8 mouse cellular contexts compared by ENCODE assay signal in the genomic region with DNA sequence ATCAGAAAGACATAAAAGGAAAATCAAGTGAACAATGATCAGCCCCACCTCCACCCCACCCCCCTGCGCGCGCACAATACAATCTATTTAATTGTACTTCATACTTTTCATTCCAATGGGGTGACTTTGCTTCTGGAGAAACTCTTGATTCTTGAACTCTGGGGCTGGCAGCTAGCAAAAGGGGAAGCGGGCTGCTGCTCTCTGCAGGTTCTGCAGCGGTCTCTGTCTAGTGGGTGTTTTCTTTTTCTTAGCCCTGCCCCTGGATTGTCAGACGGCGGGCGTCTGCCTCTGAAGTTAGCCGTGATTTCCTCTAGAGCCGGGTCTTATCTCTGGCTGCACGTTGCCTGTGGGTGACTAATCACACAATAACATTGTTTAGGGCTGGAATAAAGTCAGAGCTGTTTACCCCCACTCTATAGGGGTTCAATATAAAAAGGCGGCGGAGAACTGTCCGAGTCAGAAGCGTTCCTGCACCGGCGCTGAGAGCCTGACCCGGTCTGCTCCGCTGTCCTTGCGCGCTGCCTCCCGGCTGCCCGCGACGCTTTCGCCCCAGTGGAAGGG. TPM values are rescaled to one million over a fixed set of nuclear protein-coding genes. Genes with fewer than 3 reads are reported as not detected.
A peak's percentile ranks its signal among the peaks of the same experiment; 100 is the strongest.
DNase-seq lines count a peak whose midpoint lies in the region; ATAC-seq and TF ChIP-seq lines count a peak whose summit lies in the region.

A gene (plus strand): TSS at position 316 of the 561 bp plus-strand sequence.

- whole genome bisulfite sequencing in heart, embryonic 16.5 days, result under 1% methylated on average over 26 of the region's 26 CpGs
- WGBS in kidney, postnatal 0 days, result under 1% methylated on average over 26 of the region's 26 CpGs
- under 1% methylated on average over 25 of the region's 26 CpGs for WGBS in lung, postnatal 0 days
- WGBS in neural tube, embryonic 15.5 days, result under 1% methylated on average over 26 of the region's 26 CpGs

- peak within 1 kb of the TSS; percentile 72 for H3K4me3 ChIP-seq in embryonic fibroblast, embryonic 13.5 days (ENCODE audit: insufficient read depth, low read length)
- peak within 1 kb of the TSS; percentile 58 for H3K4me3 ChIP-seq in heart, embryonic 16.5 days (ENCODE audit: low read length)
- H3K4me3 ChIP-seq in kidney, postnatal 0 days (replicated peaks; ENCODE audit: low read depth, low read length), result peak within 1 kb of the TSS; percentile 41
- H3K4me3 ChIP-seq in lung, postnatal 0 days (ENCODE audit: low read depth, low read length), result peak within 1 kb of the TSS; percentile 50
- peak within 1 kb of the TSS; percentile 40 for H3K4me3 ChIP-seq in neural tube, embryonic 15.5 days (replicated peaks)

- TF ChIP-seq CTCF in embryonic fibroblast, embryonic 13.5 days (IDR thresholded peaks at IDR 0.05; ENCODE audit: borderline replicate concordance, insufficient read depth, low read length), result no peak
- no peak for TF ChIP-seq CTCF in kidney, postnatal 0 days (IDR thresholded peaks at IDR 0.05; ENCODE audit: low read depth)
- TF ChIP-seq CTCF in lung, postnatal 0 days (IDR thresholded peaks at IDR 0.05), result no peak

- H3K27ac ChIP-seq in embryonic fibroblast, embryonic 13.5 days (ENCODE audit: insufficient read depth, low read length), result peak within 1 kb of the TSS; percentile 38
- H3K27ac ChIP-seq in heart, embryonic 16.5 days (ENCODE audit: low read length), result peak within 1 kb of the TSS; percentile 75
- 0 out of 2 replicates have a peak within 1 kb of the TSS, but pooled peaks have one; percentile 15 for H3K27ac ChIP-seq in kidney, postnatal 0 days
- H3K27ac ChIP-seq in lung, postnatal 0 days (ENCODE audit: low read length), result peak within 1 kb of the TSS; percentile 55; the same call in 1 of the 2 replicates
- no peak within 1 kb of the TSS for H3K27ac ChIP-seq in neural tube, embryonic 15.5 days (replicated peaks)

- peak; percentile 90 for TF ChIP-seq EP300 in lung, postnatal 0 days (IDR thresholded peaks at IDR 0.05)

- DNase-seq in adrenal gland, adult (ENCODE audit: inconsistent age in 2 of 2, low spot score in 1 of 2), result peak; percentile 54 to 85
- DNase-seq in adrenal gland, postnatal 4 days (ENCODE audit: low spot score in 2 of 2), result no peak
- DNase-seq in adrenal gland, adult 18-20 months (ENCODE audit: low spot score in 2 of 2), result peak; percentile 30
- peak; percentile 80 for DNase-seq in kidney, postnatal 0 days (ENCODE audit: low spot score)
- peak; percentile 85 for DNase-seq in lung, postnatal 0 days (ENCODE audit: low spot score)

- H3K9me3 ChIP-seq in heart, embryonic 16.5 days (replicated peaks; ENCODE audit: control insufficient read depth, low read length), result no peaks in the 10 kb centered on the region
- H3K9me3 ChIP-seq in kidney, postnatal 0 days (replicated peaks; ENCODE audit: low read length), result no peaks in the 10 kb centered on the region
- no peaks in the 10 kb centered on the region for H3K9me3 ChIP-seq in lung, postnatal 0 days (ENCODE audit: low read length)
- no peaks in the 10 kb centered on the region for H3K9me3 ChIP-seq in neural tube, embryonic 15.5 days (replicated peaks)

- no peaks in the 10 kb centered on the region; the same call in 1 of the 2 replicates for H3K4me1 ChIP-seq in embryonic fibroblast, embryonic 13.5 days (ENCODE audit: control insufficient read depth, insufficient read depth, low read length)
- H3K4me1 ChIP-seq in heart, embryonic 16.5 days (ENCODE audit: control insufficient read depth, insufficient read depth, low read length), result peaks cover 26% of the 10 kb centered on the region
- H3K4me1 ChIP-seq in kidney, postnatal 0 days (replicated peaks; ENCODE audit: insufficient read depth, low read length), result 0 out of 2 replicates have a peak, but pooled peaks cover 8% of the 10 kb centered on the region
- H3K4me1 ChIP-seq in lung, postnatal 0 days (ENCODE audit: insufficient read depth, low read depth, low read length), result peaks cover 10% of the 10 kb centered on the region; the same call in 1 of the 2 replicates
- H3K4me1 ChIP-seq in neural tube, embryonic 15.5 days, result peaks cover 20% of the 10 kb centered on the region

- H3K27me3 ChIP-seq in heart, embryonic 16.5 days (ENCODE audit: control insufficient read depth, insufficient read depth, low read length), result no peaks in the 10 kb centered on the region
- no peaks in the 10 kb centered on the region for H3K27me3 ChIP-seq in kidney, postnatal 0 days (ENCODE audit: insufficient read depth, low read length)
- H3K27me3 ChIP-seq in lung, postnatal 0 days (replicated peaks; ENCODE audit: insufficient read depth, low read length), result no peaks in the 10 kb centered on the region
- peaks cover 18% of the 10 kb centered on the region for H3K27me3 ChIP-seq in neural tube, embryonic 15.5 days (replicated peaks)

- peak within 1 kb of the TSS; percentile 73 for H3K9ac ChIP-seq in heart, embryonic 16.5 days (ENCODE audit: low read length)
- H3K9ac ChIP-seq in kidney, postnatal 0 days (ENCODE audit: low read depth, low read length), result peak within 1 kb of the TSS; percentile 41; the same call in 1 of the 2 replicates
- peak within 1 kb of the TSS; percentile 43 for H3K9ac ChIP-seq in lung, postnatal 0 days (replicated peaks; ENCODE audit: low read depth)
- H3K9ac ChIP-seq in neural tube, embryonic 15.5 days (replicated peaks), result peak within 1 kb of the TSS; percentile 38; the same call in 1 of the 2 replicates

- peak; percentile 42 for TF ChIP-seq POLR2A in embryonic fibroblast, embryonic 13.5 days (IDR thresholded peaks at IDR 0.05; ENCODE audit: low read depth, low read length)

- H3K36me3 ChIP-seq in heart, embryonic 16.5 days (ENCODE audit: control insufficient read depth, insufficient read depth), result no peaks in the 10 kb centered on the region
- no peaks in the 10 kb centered on the region for H3K36me3 ChIP-seq in kidney, postnatal 0 days (ENCODE audit: insufficient read depth, low read length)
- H3K36me3 ChIP-seq in lung, postnatal 0 days (ENCODE audit: insufficient read depth, low read length), result no peaks in the 10 kb centered on the region
- no peaks in the 10 kb centered on the region for H3K36me3 ChIP-seq in neural tube, embryonic 15.5 days

- H3K4me2 ChIP-seq in heart, embryonic 16.5 days (ENCODE audit: low read depth, low read length), result peak within 1 kb of the TSS; percentile 65
- H3K4me2 ChIP-seq in kidney, postnatal 0 days (ENCODE audit: low read length), result peak within 1 kb of the TSS; percentile 78
- H3K4me2 ChIP-seq in lung, postnatal 0 days (replicated peaks; ENCODE audit: low read depth, low read length), result peak within 1 kb of the TSS; percentile 68
- peak within 1 kb of the TSS; percentile 73 for H3K4me2 ChIP-seq in neural tube, embryonic 15.5 days

- peak; percentile 81 for ATAC-seq in heart, embryonic 16.5 days (replicated peaks; ENCODE audit: extremely low read depth, insufficient read depth, low FRiP score)
- ATAC-seq in kidney, postnatal 0 days (replicated peaks; ENCODE audit: low FRiP score, low read depth), result no peak
- ATAC-seq in lung, postnatal 0 days, result peak; percentile 84
- 0 out of 2 replicates have a peak, but pooled peaks have one; percentile 35 for ATAC-seq in neural tube, embryonic 15.5 days (ENCODE audit: low FRiP score)

RNA-seq across cellular contexts. Expression of the gene that starts here (rescaled TPM):
- total RNA-seq in adrenal gland, postnatal 4 days (2021), result 1 to 10 TPM; 1.4 TPM
- 1 to 10 TPM; 1.2 to 2.2 TPM for total RNA-seq in adrenal gland, adult 18-20 months (2021)
- polyA plus RNA-seq in embryonic fibroblast, embryonic 13.5 days (2011; ENCODE audit: insufficient read length, low read depth, missing spikeins), result 3.3 and 4.4 TPM in 2 replicates
- 7.5 and 7.8 TPM in 2 replicates for polyA plus RNA-seq in heart, embryonic 16.5 days (2015; fragmentation: Nextera tagmentation; extraction: Ambion mirVana)
- polyA plus RNA-seq in kidney, postnatal 0 days (2015; fragmentation: Nextera tagmentation; extraction: Ambion mirVana), result 4.3 and 4.5 TPM in 2 replicates
- polyA plus RNA-seq in lung, postnatal 0 days (2015; fragmentation: Nextera tagmentation; extraction: Ambion mirVana), result 6.1 and 10.6 TPM in 2 replicates
- polyA plus RNA-seq in neural tube, embryonic 15.5 days (2015; fragmentation: Nextera tagmentation; extraction: Ambion mirVana), result 2.3 and 4.1 TPM in 2 replicates

Comparison
In these comparisons a context has a peak if more than half of its experiments do, and no peak if none do; other contexts are left out.
1. DNase-seq: peak in adrenal gland, adult (2 of 2), adrenal gland, adult 18-20 months (2 of 2), kidney, postnatal 0 days (single experiment) and lung, postnatal 0 days (single experiment); none in adrenal gland, postnatal 4 days (0 of 2).
2. Peak in every context shown above with its lines, with median percentiles within 50 percentile points of each other: H3K4me3 ChIP-seq, H3K4me2 ChIP-seq and H3K9ac ChIP-seq.